Mouse (Mus musculus): ENCODE data around the gene Gpd2. TPM values are rescaled to one million over a fixed set of nuclear protein-coding genes. Genes with fewer than 3 reads are reported as not detected.

Gene Gpd2
- total RNA-seq, 1 experiment = 56.2 TPM

DNA sequence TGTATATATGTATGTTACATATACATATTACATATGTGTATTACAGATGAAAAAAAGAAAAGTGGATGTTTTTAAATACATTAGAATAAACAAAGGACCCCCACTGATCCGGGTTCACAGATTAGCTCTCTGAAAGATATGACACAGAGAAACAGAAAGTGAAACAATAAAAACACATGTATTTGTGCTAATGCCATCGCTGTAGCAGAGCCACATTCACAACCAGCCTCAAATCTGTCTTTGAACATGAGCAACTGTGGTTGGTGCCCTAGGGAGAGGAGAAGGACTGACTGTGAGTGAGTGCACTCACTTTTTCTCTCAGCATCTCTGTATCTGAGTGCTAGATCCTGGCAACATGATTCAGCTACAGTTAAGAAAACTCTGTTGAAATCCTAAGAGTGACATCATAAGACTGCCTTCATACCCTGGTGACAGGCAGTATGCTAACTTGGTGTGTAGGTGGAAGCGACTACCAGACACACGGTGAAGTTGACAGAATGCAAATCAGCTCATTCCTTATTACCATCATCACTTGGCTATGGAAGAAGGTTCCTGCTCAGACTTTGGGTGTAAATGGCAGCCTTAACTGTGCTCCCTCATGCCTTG, 170.1 kb downstream of the Gpd2 start:
- Histone ChIP-seq H3K27ac (ENCODE audit: insufficient read depth, low read depth, low read length, poor library complexity, severe bottlenecking) (no peak overlapping the region), H3K9ac (ENCODE audit: insufficient read depth, low read depth, low read length, poor library complexity, severe bottlenecking) (no peak overlapping the region), H3K4me3 (ENCODE audit: insufficient read depth in 1 of 2, low read depth in 1 of 2, low read length in 2 of 2, poor library complexity in 1 of 2, severe bottlenecking in 1 of 2) (no peak overlapping the region), H3K4me1 (ENCODE audit: control insufficient read depth in 2 of 2, insufficient read depth in 2 of 2, low read length in 2 of 2, poor library complexity in 1 of 2) (no peaks in the 10 kb centered on the region), H3K36me3 (ENCODE audit: control insufficient read depth, insufficient read depth, low read length, poor library complexity, severe bottlenecking) (no peaks in the 10 kb centered on the region), H3K9me3 (ENCODE audit: control insufficient read depth, insufficient read depth, low read depth, low read length) (no peaks in the 10 kb centered on the region)
- no peak for DNase-seq (ENCODE audit: low read depth, low spot score)
- in situ Hi-C loops (cut with MboI; ENCODE audit: low sequenced_read_pairs in 2 of 2, unreplicated experiment in 2 of 2) = no loop called here
- TF ChIP-seq ZC3H11A (IDR thresholded peaks at IDR 0.05; ENCODE audit: borderline replicate concordance, low read depth, low read length) (no peak), CHD2 (IDR thresholded peaks at IDR 0.05; ENCODE audit: low read depth, low read length) (no peak), MAFK (IDR thresholded peaks at IDR 0.05; ENCODE audit: insufficient read depth, low read depth, low read length) (no peak)

GRCm38 (mm10) chr2:57408413-57408812, 171.0 kb downstream of the Gpd2 start:
- TF ChIP-seq ZC3H11A (IDR thresholded peaks at IDR 0.05; ENCODE audit: borderline replicate concordance, low read depth, low read length) = no peak
- TF ChIP-seq MAFK (IDR thresholded peaks at IDR 0.05; ENCODE audit: insufficient read depth, low read depth, low read length) = no peak
- no peak for TF ChIP-seq HCFC1 (IDR thresholded peaks at IDR 0.05; ENCODE audit: borderline replicate concordance, insufficient read depth, low read length)
- TF ChIP-seq ZNF384 (IDR thresholded peaks at IDR 0.05; ENCODE audit: low read depth, low read length) = no peak
- TF ChIP-seq CHD2 (IDR thresholded peaks at IDR 0.05; ENCODE audit: low read depth, low read length) = no peak
- Histone ChIP-seq H3K27ac (ENCODE audit: insufficient read depth, low read depth, low read length, poor library complexity, severe bottlenecking) (no peak overlapping the region), H3K9me3 (ENCODE audit: control insufficient read depth, insufficient read depth, low read depth, low read length) (no peaks in the 10 kb centered on the region), H3K36me3 (ENCODE audit: control insufficient read depth, insufficient read depth, low read length, poor library complexity, severe bottlenecking) (no peaks in the 10 kb centered on the region), H3K4me3 (ENCODE audit: insufficient read depth in 1 of 2, low read depth in 1 of 2, low read length in 2 of 2, poor library complexity in 1 of 2, severe bottlenecking in 1 of 2) (no peak overlapping the region), H3K9ac (ENCODE audit: insufficient read depth, low read depth, low read length, poor library complexity, severe bottlenecking) (no peak overlapping the region), H3K4me1 (ENCODE audit: control insufficient read depth in 2 of 2, insufficient read depth in 2 of 2, low read length in 2 of 2, poor library complexity in 1 of 2) (no peaks in the 10 kb centered on the region)
- in situ Hi-C loops (cut with MboI; ENCODE audit: low sequenced_read_pairs in 2 of 2, unreplicated experiment in 2 of 2) = no loop called here
- no peak for DNase-seq (ENCODE audit: low read depth, low spot score)

DNA sequence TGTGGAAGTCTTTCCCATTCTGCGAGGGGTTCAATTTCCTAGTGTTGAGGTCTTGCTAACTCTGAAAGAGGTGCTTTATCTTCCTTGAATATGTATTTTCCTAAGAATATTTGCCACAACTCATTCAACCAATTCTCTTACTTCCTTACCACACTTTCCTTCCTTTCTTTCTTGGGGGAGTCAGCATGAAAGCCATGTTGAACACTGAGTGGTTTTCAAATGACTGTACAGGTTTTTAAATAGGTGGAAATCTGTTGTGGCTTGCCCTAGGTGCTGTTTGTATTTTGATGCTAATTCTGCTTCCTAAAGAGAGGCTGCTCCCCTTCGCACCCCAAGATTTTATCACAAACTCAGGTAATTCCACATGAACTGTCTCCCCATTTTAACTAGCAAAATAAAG, 174.1 kb downstream of the Gpd2 start:
- no peak overlapping the region for H3K9ac ChIP-seq (ENCODE audit: insufficient read depth, low read depth, low read length, poor library complexity, severe bottlenecking)
- in situ Hi-C loops (cut with MboI; ENCODE audit: low sequenced_read_pairs in 2 of 2, unreplicated experiment in 2 of 2) = no loop called here
- no peaks in the 10 kb centered on the region for H3K36me3 ChIP-seq (ENCODE audit: control insufficient read depth, insufficient read depth, low read length, poor library complexity, severe bottlenecking)
- no peak overlapping the region for H3K4me3 ChIP-seq (ENCODE audit: insufficient read depth in 1 of 2, low read depth in 1 of 2, low read length in 2 of 2, poor library complexity in 1 of 2, severe bottlenecking in 1 of 2)
- no peak for DNase-seq (ENCODE audit: low read depth, low spot score)
- H3K9me3 ChIP-seq (ENCODE audit: control insufficient read depth, insufficient read depth, low read depth, low read length) = no peaks in the 10 kb centered on the region
- no peaks in the 10 kb centered on the region for H3K4me1 ChIP-seq (ENCODE audit: control insufficient read depth in 2 of 2, insufficient read depth in 2 of 2, low read length in 2 of 2, poor library complexity in 1 of 2)
- TF ChIP-seq MAFK (IDR thresholded peaks at IDR 0.05; ENCODE audit: insufficient read depth, low read depth, low read length) (no peak), ZNF384 (IDR thresholded peaks at IDR 0.05; ENCODE audit: low read depth, low read length) (no peak), ZC3H11A (IDR thresholded peaks at IDR 0.05; ENCODE audit: borderline replicate concordance, low read depth, low read length) (no peak), CHD2 (IDR thresholded peaks at IDR 0.05; ENCODE audit: low read depth, low read length) (no peak), HCFC1 (IDR thresholded peaks at IDR 0.05; ENCODE audit: borderline replicate concordance, insufficient read depth, low read length) (no peak)
- no peak overlapping the region for H3K27ac ChIP-seq (ENCODE audit: insufficient read depth, low read depth, low read length, poor library complexity, severe bottlenecking)

GRCm38 (mm10) chr2:57414550-57415160, 177.2 kb downstream of the Gpd2 start:
- no peaks in the 10 kb centered on the region for H3K36me3 ChIP-seq (ENCODE audit: control insufficient read depth, insufficient read depth, low read length, poor library complexity, severe bottlenecking)
- in situ Hi-C loops (cut with MboI; ENCODE audit: low sequenced_read_pairs in 2 of 2, unreplicated experiment in 2 of 2) = no loop called here
- no peaks in the 10 kb centered on the region for H3K4me1 ChIP-seq (ENCODE audit: control insufficient read depth in 2 of 2, insufficient read depth in 2 of 2, low read length in 2 of 2, poor library complexity in 1 of 2)
- no peak overlapping the region for H3K27ac ChIP-seq (ENCODE audit: insufficient read depth, low read depth, low read length, poor library complexity, severe bottlenecking)
- H3K9ac ChIP-seq (ENCODE audit: insufficient read depth, low read depth, low read length, poor library complexity, severe bottlenecking) = no peak overlapping the region
- H3K9me3 ChIP-seq (ENCODE audit: control insufficient read depth, insufficient read depth, low read depth, low read length) = no peaks in the 10 kb centered on the region
- no peak for DNase-seq (ENCODE audit: low read depth, low spot score)
- TF ChIP-seq ZC3H11A (IDR thresholded peaks at IDR 0.05; ENCODE audit: borderline replicate concordance, low read depth, low read length) = no peak
- TF ChIP-seq CHD2 (IDR thresholded peaks at IDR 0.05; ENCODE audit: low read depth, low read length) = no peak
- TF ChIP-seq MAFK (IDR thresholded peaks at IDR 0.05; ENCODE audit: insufficient read depth, low read depth, low read length) = no peak
- TF ChIP-seq ZNF384 (IDR thresholded peaks at IDR 0.05; ENCODE audit: low read depth, low read length) = no peak
- no peak for TF ChIP-seq HCFC1 (IDR thresholded peaks at IDR 0.05; ENCODE audit: borderline replicate concordance, insufficient read depth, low read length)
- H3K4me3 ChIP-seq (ENCODE audit: insufficient read depth in 1 of 2, low read depth in 1 of 2, low read length in 2 of 2, poor library complexity in 1 of 2, severe bottlenecking in 1 of 2) = no peak overlapping the region

Data from ES-E14 (cell line).